Mouse (Mus musculus) midbrain, postnatal 0 days (tissue): Measurements from ENCODE around the gene Pramel5. TPM values are rescaled to one million over a fixed set of nuclear protein-coding genes. Genes with fewer than 3 reads are reported as not detected.
"Not testable (repeated sequence)": the region's sequence is repeated elsewhere in the genome, so short reads cannot be mapped to it uniquely, and the experiment has no call there.

Experiments
- ATAC-seq: fragments of 200-750 bp; cut with Nextera tagmentation; 2 replicates; pipeline ENCODE4 v1.8.0; 2017; ENCODE audit warnings: moderate number of reproducible peaks, mild to moderate bottlenecking, moderate TSS enrichment, moderate library complexity; ENCODE audit not compliant: low FRiP score
- DNase-seq: peaks from one replicate; pipeline ENCODE4 v3.0.0-alpha.2; 2015; ENCODE audit warnings: low spot score
- H3K27ac ChIP-seq: fragments of 300-500 bp; sonication (generic); 2 replicates; pipeline ENCODE4 v1.5.1; 2014; ENCODE audit warnings: low read depth, mild to moderate bottlenecking, low read length, mixed read lengths
- H3K27me3 ChIP-seq: fragments of 300-500 bp; sonication (generic); 2 replicates; pipeline ENCODE4 v1.6.1; 2014; ENCODE audit warnings: low read length, control low read depth, mixed read lengths; ENCODE audit not compliant: insufficient read depth
- H3K36me3 ChIP-seq: fragments of 300-500 bp; sonication (generic); 2 replicates; pipeline ENCODE4 v1.6.1; 2014; ENCODE audit warnings: low read length, control low read depth, mixed read lengths; ENCODE audit not compliant: insufficient read depth
- H3K4me1 ChIP-seq: fragments of 300-500 bp; sonication (generic); 2 replicates; pipeline ENCODE4 v1.6.1; 2014; ENCODE audit warnings: mild to moderate bottlenecking, control low read depth, antibody characterized with exemption, low read length, mixed read lengths; ENCODE audit not compliant: insufficient read depth
- H3K4me2 ChIP-seq: fragments of 300-500 bp; sonication (generic); 2 replicates; pipeline ENCODE4 v1.6.1; 2014; ENCODE audit warnings: low read depth, mild to moderate bottlenecking, low read length, mixed read lengths; ENCODE audit not compliant: poor library complexity, severe bottlenecking
- H3K4me3 ChIP-seq: fragments of 300-500 bp; sonication (generic); 2 replicates; pipeline ENCODE4 v1.5.1; 2014; ENCODE audit warnings: low read depth, mild to moderate bottlenecking, low read length, moderate library complexity
- H3K9ac ChIP-seq: fragments of 300-500 bp; sonication (generic); replicated peaks from 2 replicates; pipeline ENCODE4 v1.6.1; 2014; ENCODE audit warnings: mild to moderate bottlenecking, low read length, moderate library complexity, mixed read lengths; ENCODE audit not compliant: poor library complexity, severe bottlenecking
- H3K9me3 ChIP-seq: fragments of 300-500 bp; sonication (generic); 2 replicates; pipeline ENCODE4 v1.6.1; 2016; ENCODE audit warnings: low read length, control low read depth
- WGBS: fragments of 180-500 bp; shearing (Covaris S2); extraction: QIAGEN DNeasy Blood & Tissue Kit; methylation state at CpG from one replicate; pipeline ENCODE4 v1.1.7; 2014; 5-methylcytosine and 5-hydroxymethylcytosine counted together
- polyA plus RNA-seq: library from polyadenylated mRNA; unstranded; fragments of >200 nt; fragmentation: Nextera tagmentation; extraction: Ambion mirVana; gene quantifications from 2 replicates; pipeline ENCODE4 v1.2.1, GENCODE M21; 2015
- total RNA-seq: library from RNA; depleted of rRNA; stranded (reverse); fragments of >200 nt; gene quantifications from 2 replicates; pipeline ENCODE4 v1.2.3, GENCODE M21; 2014; rRNA removed

The Pramel5 gene
- total RNA-seq (not detected in 2 replicates), polyA plus RNA-seq (not detected in 2 replicates)

DNA sequence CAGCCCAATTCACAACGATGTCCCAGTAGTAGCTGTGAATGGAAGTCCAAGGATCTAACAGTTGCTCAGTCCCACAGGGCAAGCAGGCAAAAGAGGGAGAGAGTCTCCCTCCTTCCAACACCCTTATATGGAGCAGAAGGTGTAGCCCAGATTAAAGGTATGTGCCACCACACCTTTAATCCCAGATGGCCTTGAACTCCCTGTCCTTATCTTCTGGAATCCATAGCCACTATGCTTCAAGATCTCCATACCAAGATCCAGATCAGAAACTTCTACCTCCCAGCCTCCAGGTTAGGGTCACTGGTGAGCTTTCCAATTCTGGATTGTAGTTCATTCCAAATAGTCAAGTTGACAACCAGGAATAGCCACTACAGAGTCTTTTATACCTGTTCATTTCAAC, at the start of gene Pramel5:
Gene Pramel5, minus strand, starts transcription at position 101 of the 400 bp plus-strand sequence.
- WGBS = 68% methylated on average over 1 of the region's 1 CpGs
- DNase-seq, ATAC-seq: not testable (repeated sequence)

DNA sequence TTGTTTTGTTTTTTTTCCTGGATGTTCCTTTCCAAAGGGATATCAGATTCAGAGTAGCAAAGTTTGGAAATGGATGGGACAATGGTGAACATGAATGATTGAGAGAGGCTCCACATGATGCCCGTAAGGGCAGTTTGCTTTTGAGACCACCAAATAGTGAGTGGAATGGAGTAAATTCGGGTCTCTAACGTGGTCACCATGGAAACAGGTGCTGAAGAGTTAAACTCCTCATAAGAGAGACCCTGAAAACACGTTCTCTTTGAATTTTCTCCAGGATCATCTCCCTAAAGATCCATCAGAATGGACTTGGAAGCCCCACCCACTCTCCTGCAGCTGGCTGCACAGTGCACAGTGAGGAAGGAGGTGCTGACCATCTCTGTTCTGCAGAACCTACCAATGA, 49.7 kb upstream of the Pramel5 start, which contains the start of gene Gm13128:
Gene Gm13128, plus strand, starts transcription at position 301 of the 400 bp plus-strand sequence.
- not testable (repeated sequence) for H3K27ac ChIP-seq, H3K4me3 ChIP-seq, H3K36me3 ChIP-seq, ATAC-seq, H3K9me3 ChIP-seq, H3K9ac ChIP-seq, H3K4me1 ChIP-seq, DNase-seq, H3K27me3 ChIP-seq, H3K4me2 ChIP-seq
- 54% methylated on average over 4 of the region's 4 CpGs for WGBS

More for the DNA sequence above, at the start of gene Pramel5:
- not testable (repeated sequence) for H3K4me2 ChIP-seq, H3K4me1 ChIP-seq, H3K9ac ChIP-seq, H3K27me3 ChIP-seq, H3K27ac ChIP-seq, H3K36me3 ChIP-seq, H3K4me3 ChIP-seq
- H3K9me3 ChIP-seq = peaks cover 14% of the 10 kb centered on the region; the same call in 1 of the 2 replicates

DNA sequence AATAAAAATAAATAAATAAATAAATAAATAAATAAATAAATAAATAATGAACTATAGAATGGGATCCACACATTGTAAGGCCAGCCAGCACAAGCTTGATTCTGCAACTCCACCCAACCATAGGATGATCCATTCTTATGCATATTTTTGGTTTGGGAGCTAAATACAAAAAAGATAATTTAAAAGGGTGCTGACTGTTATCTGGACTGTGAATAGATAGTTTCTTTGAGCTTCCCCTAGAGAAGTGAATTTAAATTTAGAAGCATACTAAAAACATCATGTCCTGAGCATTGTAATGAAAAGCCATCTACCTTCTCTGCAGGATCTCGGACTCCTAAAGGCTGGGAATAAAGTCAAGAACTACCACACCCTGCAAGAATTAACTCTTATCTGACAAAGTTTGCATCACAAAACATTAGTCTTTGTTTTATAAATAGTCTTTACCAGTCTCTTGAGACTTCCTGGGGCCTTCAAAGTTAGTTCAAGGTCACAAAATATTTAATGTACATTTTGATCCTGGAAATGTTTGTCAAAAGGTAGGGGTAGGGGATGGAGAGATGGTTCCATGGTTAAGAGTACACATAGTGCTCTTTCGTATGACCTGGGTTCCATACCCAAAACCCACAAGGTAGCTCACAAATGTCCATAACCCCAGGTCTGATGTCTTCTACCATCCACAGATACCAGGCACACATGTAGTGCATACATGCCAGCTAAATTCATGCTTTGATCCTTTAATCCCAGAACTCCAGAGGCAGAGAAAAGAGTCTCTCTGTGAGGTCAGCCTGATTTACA, 32.6 kb upstream of the Pramel5 start:
- 72% methylated on average over 2 of the region's 2 CpGs for WGBS
- not testable (repeated sequence) for ATAC-seq, H3K27me3 ChIP-seq, H3K9ac ChIP-seq, H3K36me3 ChIP-seq, DNase-seq, H3K9me3 ChIP-seq, H3K27ac ChIP-seq, H3K4me1 ChIP-seq, H3K4me3 ChIP-seq, H3K4me2 ChIP-seq

DNA sequence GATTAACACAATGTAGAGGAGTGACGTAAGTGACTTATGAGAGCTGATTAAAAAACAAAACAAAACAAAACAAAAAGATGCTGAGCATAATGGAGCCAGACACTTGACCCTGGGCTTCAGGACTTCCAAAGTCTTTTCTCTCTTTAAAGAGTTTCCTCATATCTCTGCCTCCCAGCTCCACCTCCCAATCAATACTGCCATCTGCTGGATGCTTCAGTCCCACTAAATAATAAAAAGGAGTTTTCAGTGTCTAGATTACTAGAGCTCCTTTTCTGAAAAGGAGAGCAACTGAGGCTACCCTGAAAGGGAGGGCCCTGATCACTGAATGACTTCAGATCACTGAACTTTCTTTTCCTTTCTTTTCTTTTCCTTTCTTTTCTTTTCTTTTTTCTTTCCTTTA, 19.1 kb upstream of the Pramel5 start:
- not testable (repeated sequence) for H3K4me3 ChIP-seq, H3K27me3 ChIP-seq, H3K9ac ChIP-seq, H3K9me3 ChIP-seq, H3K4me2 ChIP-seq, DNase-seq, H3K36me3 ChIP-seq, H3K4me1 ChIP-seq, H3K27ac ChIP-seq, ATAC-seq
- 44% methylated on average over 1 of the region's 1 CpGs for WGBS

DNA sequence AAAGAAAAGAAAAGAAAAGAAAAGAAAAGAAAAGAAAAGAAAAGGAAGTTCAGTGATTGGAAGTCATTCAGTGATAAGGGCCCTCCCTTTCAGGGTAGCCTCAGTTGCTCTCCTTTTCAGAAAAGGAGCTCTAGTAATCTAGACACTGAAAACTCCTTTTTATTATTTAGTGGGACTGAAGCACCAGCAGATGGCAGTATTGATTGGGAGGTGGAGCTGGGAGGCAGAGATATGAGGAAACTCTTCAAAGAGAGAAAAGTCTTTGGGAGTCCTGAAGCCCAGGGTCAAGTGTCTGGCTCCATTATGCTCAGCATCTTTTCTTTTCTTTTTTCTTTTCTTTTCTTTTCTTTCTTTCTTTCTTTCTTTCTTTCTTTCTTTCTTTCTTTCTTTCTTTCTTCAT, 25.5 kb downstream of the Pramel5 start:
- not testable (repeated sequence) for H3K4me1 ChIP-seq, H3K27ac ChIP-seq, H3K9ac ChIP-seq, ATAC-seq, H3K4me3 ChIP-seq, DNase-seq, H3K27me3 ChIP-seq, H3K4me2 ChIP-seq, H3K9me3 ChIP-seq, H3K36me3 ChIP-seq

Other genes with a start within 250 kb of the Pramel5 start
- gene Pramel4, start 221.4 kb downstream of the Pramel5 start, total RNA-seq = not detected in 2 replicates
- gene Pramel4, start 221.4 kb downstream of the Pramel5 start, polyA plus RNA-seq = not detected in 2 replicates
- gene Gm13102, start 174.0 kb downstream of the Pramel5 start, total RNA-seq = not detected in 2 replicates
- not detected in 2 replicates for gene Gm13102, start 174.0 kb downstream of the Pramel5 start, polyA plus RNA-seq
- gene Oog3, start 117.8 kb downstream of the Pramel5 start, total RNA-seq = not detected in 2 replicates
- gene Oog3, start 117.8 kb downstream of the Pramel5 start, polyA plus RNA-seq = not detected in 2 replicates
- not detected in 2 replicates for gene Oog2, start 89.8 kb downstream of the Pramel5 start, total RNA-seq
- gene Oog2, start 89.8 kb downstream of the Pramel5 start, polyA plus RNA-seq = not detected in 2 replicates
- gene C87977, start 67.2 kb downstream of the Pramel5 start, total RNA-seq = not detected in 2 replicates
- gene C87977, start 67.2 kb downstream of the Pramel5 start, polyA plus RNA-seq = not detected in 2 replicates
- not detected in 2 replicates for gene Gm13128, start 49.8 kb upstream of the Pramel5 start, total RNA-seq
- not detected in 2 replicates for gene Gm13128, start 49.8 kb upstream of the Pramel5 start, polyA plus RNA-seq
- not detected in 2 replicates for gene Gm13119, start 77.5 kb upstream of the Pramel5 start, total RNA-seq
- not detected in 2 replicates for gene Gm13119, start 77.5 kb upstream of the Pramel5 start, polyA plus RNA-seq
- gene Pramef20, start 97.4 kb upstream of the Pramel5 start, total RNA-seq = not detected in 2 replicates
- gene Pramef20, start 97.4 kb upstream of the Pramel5 start, polyA plus RNA-seq = not detected in 2 replicates
- 0.22 TPM in 1 of 2 replicates, not detected in the other for gene Pramef12, start 128.0 kb upstream of the Pramel5 start, total RNA-seq
- not detected in 2 replicates for gene Pramef12, start 128.0 kb upstream of the Pramel5 start, polyA plus RNA-seq
- not detected in 2 replicates for gene 1700012P22Rik, start 158.3 kb upstream of the Pramel5 start, total RNA-seq
- gene 1700012P22Rik, start 158.3 kb upstream of the Pramel5 start, polyA plus RNA-seq = not detected in 2 replicates
- not detected in 2 replicates for gene Gm9944, start 172.8 kb upstream of the Pramel5 start, total RNA-seq
- not detected in 2 replicates for gene Gm9944, start 172.8 kb upstream of the Pramel5 start, polyA plus RNA-seq
- not detected in 2 replicates for gene Aadacl3, start 183.3 kb upstream of the Pramel5 start, total RNA-seq
- not detected in 2 replicates for gene Aadacl3, start 183.3 kb upstream of the Pramel5 start, polyA plus RNA-seq
- gene 9430007A20Rik, start 239.3 kb upstream of the Pramel5 start, total RNA-seq = not detected in 2 replicates
- not detected in 2 replicates for gene 9430007A20Rik, start 239.3 kb upstream of the Pramel5 start, polyA plus RNA-seq